Mouse (Mus musculus) monocyte, adult 2 months (primary cell): ENCODE results near the gene Ick.
A peak's percentile ranks its signal among the peaks of the same experiment; 100 is the strongest.

Experiments used
- DNase-seq, 2 experiments: peaks; one replicate each; pipeline ENCODE4 v3.0.0; 2022; ENCODE audit warnings: low spot score in 2 of 2, low read depth in 1 of 2

Ick gene

DNA sequence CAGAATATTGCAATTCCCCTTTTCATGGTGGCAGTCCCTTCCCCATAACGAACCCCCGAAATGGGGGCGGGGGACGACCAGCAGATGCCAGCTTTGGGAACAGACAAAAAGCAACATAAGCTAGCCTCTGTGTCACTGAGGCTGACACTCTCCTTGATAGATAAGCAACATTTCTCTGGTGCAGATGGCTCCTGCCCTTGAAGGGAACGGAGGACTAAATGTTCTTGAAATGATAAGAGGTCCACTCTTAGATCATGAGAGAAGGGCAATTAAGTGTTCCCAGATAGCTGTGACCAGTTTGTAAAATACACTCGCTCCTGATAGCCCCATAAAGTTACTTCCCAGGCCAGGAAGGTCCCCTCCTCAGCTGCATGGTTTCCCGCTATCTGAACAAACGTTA lies 79.9 kb downstream of the Ick start:
- no peak for DNase-seq

DNA sequence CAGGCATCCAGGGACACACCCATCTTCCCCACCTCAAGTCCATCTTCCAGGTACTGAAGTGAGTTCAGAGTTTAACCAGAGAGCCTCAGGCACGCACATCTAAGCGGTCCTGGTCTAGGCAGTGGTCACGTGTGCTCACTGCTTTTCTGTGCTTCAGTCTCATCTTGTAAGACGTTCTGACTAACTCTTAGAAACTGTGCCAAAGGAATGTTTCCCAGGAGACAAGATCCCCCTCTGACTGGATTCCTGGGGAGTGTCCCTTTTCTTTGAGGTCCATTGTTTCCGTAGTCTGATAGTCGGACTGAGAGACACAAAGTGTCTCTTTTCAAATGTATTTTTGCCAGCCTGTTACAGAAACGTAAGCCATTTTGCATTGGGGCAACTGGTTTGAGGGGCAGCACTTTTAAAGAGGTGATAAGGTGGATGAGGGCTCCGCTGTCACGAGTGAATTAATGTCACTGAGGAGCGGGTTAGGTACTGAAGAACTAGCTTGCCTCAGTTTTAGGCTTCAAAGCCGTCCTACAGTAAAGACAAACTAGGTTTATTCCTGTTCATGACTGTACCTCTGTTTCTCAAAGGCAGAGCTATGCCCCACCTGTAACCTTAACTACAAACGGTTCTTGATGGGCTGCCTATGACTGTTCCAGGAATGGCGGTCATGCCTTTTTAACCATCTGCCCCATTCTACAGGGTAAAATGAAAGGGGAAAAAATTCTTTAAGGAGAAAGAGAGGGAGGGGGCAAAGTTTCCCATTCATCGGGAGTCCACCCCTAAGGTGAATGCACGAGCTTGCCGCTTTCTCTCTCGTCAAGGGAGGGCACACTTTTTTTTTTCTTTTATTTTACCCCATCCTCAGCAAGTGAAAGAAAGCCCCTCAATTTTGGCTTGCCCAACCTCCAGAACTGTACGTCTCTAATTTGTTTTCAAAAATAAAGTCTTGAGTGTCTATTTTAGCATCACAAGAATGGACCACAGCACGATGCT lies 82.0 kb downstream of the Ick start:
- DNase-seq = no peak

DNA sequence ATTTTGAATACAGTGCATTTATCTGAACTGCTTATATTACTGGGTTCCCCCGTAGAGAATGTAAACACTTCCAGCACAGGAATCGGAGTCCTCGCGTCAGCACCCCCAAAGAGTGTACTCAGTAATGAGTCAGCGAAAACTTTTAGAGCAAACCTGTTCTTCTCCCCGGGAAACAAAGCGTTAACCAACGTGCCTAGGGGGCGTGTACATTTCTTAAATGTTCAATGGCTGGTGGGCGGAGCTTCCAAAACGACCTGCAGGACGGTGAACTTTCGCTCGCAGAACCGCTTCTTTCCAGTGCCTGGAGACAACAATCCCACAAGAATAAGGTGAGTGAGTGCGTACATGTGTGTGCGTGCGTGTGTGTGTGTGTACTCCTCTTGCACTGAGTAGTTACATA lies 82.7 kb downstream of the Ick start:
- no peak for DNase-seq

DNA sequence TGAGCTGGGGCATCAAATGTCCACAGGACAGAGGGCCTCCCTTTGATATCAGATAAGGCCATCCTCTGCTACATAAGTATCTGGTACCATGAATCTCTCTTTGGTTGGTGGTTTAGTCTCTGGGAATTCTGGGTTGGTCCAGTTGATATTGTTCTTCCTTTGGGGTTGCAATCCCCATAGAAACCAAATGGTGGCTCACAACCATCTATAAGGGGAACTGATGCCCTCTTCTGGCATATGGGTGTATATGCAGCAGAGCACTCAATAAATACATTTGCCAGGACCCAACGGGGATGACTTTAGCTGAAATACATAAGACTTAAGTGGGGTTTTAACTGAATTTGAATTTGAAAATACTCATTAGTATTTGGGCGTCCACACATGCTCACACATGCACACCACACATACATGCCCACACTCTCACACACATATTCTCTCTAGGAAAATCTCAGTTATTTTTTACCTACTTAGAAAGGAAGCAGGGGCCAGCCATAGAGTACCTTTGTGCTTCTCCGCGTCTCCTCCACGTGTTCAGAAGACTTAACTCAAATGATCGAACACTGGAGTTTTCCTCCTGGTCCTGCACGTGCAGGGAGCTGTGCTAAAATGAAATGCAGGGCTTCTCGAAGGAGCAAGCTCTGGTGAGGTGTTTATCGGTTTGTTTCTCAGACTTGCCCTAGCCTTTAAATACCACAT lies 85.1 kb downstream of the Ick start:
- peak in 1 of 2 experiments; percentile 15 for DNase-seq

DNA sequence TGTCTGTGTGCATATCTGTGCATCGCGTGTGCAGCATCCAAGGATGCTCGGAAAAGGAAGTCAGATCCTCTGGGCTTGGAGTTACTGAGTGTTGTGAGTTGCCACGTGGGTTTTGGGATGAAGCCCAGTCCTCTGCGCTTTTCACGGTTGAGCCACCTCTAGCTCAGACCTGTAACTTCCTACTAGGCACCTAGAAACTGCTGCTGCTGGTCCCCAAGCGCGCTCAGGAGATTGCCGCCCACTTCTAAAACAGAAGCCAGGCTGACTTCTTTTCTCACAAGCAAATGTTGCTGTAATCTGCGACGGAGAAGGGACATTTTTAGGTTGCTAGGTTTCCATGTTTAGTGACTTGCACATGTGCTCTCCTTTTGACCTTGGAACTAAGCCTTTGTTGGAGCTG lies 86.0 kb downstream of the Ick start:
- DNase-seq = no peak

DNA sequence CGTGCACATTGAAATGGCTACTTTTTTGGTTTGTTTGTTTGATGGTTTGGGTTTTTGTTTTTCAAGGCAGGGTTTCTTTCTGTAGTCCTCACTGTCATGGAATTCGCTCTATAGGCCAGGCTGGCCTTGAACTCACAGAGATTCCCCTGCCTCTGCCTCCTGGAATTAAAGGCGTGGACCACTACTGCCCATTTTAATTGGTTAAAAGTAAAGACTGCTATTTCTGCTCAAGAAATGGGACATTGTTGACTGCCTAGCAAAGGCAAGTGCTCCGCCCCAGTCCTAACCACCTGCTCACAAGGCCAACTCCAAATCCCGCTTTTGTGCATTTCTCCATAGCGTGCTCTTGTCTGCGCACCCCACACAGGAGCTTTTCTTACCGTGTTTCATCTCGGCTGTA lies 88.8 kb downstream of the Ick start:
- DNase-seq = no peak

DNA sequence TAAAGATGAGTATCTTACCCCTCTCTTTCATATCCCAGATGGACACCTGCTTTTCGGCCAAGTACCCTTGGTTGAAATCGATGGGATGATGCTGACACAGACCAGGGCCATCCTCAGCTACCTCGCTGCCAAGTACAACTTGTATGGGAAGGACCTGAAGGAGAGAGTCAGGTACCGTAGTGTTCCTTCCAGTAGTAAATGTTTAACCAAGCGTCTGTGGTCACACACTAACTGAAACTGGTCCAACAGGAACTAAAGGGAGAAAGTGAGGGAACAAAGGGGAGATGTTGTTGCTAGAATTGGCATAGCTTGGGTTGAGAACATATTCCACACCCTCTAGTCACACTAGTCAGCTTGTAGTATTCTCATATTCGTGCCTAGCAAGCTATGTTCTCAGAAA lies 95.2 kb downstream of the Ick start:
- DNase-seq = no peak

DNA sequence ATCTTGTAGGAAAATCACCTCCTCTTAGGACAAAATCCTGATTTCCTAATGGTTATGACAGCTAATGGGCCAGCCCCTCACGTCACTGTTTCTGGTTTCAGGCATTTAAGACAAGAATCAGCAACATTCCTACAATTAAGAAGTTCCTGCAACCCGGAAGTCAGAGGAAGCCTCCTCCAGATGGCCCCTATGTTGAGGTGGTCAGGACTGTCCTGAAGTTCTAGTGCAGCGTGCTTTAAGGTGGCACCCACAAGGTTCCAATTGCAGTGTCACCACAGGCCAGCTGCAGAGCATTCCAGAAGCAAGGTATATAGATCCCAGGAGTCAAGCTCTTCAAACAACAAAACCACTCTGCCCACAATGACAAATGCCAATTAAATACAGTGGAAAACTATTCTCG lies 100.0 kb downstream of the Ick start:
- no peak for DNase-seq

DNA sequence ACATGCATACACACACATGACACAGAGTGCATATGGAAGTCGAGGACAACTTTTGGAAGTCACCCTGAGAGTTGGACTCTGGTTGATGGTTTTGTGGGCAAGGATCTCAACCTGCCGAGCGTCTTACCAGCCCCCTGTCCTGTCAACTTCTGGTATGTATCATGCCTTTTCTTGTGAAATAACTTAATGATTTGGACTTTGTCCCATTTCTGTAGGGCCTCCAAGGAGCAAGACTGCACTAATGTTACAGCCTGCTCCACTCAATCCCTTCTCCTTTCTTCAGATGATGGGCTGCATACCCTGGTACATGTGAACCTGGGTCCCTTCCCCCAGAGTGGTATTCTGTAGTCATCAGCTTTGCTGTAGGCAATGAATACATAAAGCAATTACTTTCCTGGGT lies 101.1 kb downstream of the Ick start:
- no peak for DNase-seq

DNA sequence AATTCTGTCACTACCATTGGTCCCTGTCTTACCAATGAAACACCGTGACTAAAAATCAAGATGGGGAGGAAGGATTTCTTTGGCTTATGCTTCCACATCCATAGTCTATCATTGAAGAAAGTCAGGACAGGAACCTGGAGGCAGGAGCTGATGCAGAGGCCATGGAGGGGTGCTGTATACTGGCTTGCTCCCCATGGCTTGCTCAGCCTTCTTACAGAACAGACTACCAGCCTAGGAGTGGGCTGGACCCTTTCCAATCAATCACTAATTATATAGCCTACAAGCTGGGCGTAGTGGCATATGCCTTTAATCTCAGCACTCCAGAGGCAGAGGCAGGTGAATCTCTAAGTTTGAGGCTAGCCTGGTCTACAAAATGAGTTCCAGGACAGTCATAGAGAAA lies 101.8 kb downstream of the Ick start:
- no peak for DNase-seq

DNA sequence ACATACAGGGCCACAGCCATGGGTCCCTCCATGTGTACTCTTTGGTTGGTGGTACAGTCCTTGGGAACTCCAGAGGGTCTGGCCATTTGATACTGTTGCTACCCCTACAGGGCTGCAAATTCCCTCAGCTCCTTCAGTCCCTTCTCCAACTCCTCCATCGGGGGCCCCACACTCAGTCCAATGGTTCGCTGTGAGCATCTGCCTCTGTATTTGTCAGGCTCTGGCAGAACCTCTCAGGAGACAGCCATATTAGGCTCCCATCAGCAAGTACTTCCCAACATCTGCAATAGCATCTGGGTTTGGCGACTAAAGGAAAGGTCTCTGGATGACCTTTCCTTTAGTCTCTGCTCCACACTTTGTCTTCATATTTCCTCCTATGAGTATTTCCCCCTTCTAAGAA lies 102.5 kb downstream of the Ick start:
- DNase-seq = no peak

DNA sequence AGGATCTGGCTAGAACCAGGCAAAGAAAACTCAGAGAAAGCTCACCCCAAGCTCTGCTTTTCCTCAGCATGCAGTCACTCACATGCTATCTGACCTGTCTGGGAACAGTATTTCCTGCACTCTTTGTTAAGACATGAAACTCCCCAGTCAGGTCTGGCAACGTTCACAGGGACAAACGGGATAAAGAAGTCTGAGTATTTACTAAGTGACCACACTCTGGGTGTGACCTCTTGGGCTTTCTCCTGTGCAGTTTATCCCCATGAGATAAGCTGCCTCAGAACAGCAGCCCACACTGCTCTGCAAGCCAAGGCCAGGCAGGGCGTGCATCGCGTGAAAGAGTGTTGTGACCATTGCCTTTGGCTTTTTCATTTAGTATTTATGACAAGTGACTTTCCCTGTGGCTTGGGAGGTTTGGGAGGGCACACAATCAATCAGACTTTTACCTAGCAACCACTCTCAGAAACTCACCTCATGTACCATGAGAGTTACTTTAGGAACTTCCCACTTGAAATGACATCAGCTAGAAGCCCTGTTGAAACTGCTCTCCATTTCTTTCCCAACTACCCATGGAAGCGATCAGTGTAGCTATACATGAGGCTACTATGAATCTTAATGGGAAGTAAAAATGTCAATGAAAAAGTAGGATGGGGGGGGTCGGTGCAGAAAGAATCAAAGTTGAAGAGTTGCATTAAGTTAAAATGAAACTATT lies 103.5 kb downstream of the Ick start:
- no peak for DNase-seq

DNA sequence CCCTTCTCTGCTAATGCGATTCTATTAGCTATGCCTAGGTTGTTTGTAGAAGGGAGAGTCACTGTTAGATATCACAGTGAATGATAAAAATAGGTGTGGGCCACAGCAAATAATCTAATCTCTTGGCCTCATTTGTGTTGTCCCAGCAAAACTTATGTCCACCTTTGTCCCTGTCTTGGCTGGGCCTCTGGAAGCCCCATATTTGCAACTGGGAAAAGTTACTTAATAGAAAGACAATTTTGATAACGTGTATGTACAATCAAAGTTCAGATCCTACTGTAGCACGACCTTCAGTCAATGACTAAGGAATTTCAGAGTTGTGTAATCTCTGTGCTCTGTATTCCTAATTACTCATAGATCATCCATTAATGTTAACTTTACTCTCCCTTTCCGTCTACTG lies 108.1 kb downstream of the Ick start:
- no peak for DNase-seq
